Mouse (Mus musculus) T-helper 1 cell (primary cell): Measurements from ENCODE around the gene Hist1h4h.
"Not testable (repeated sequence)": the region's sequence is repeated elsewhere in the genome, so short reads cannot be mapped to it uniquely, and the experiment has no call there.

Experiments
- in situ Hi-C: fragments of 300-600 bp; cut with MboI, MseI; formaldehyde crosslinking; loops from one replicate; pipeline ENCODE4 v1.15.1; 2025; ENCODE audit warnings: high pct_unique_total_duplicates

Hist1h4h gene

GRCm38 (mm10) chr13:23534368-23535131 lies 3.7 kb downstream of the Hist1h4h start:
- in situ Hi-C loops: loop anchor here (5.0 kb wide), 2 partner anchors 1497 to 1817 kb away; partner anchors contain the start of genes Hist1h2ah, Hist1h2ai, Hist1h2bk and Hist1h2bl

GRCm38 (mm10) chr13:23535137-23536075 lies 4.6 kb downstream of the Hist1h4h start, which contains the start of gene Hist1h3g:
TSS of gene Hist1h3g (plus strand) at chr13:23535422.
- in situ Hi-C loops: loop anchor here (5.0 kb wide), 1 partner anchor 1818 kb away; the partner anchor contains the start of genes Hist1h2ai, Hist1h2bl and Hist1h3h

- in situ Hi-C loops: loop anchor here (5.0 kb wide), 1 partner anchor 1819 kb away; the partner anchor contains the start of genes Hist1h2ai, Hist1h2bl and Hist1h3h
Measured at GRCm38 (mm10) chr13:23536076-23536822, 5.4 kb downstream of the Hist1h4h start.

- in situ Hi-C loops: loop anchor here (5.0 kb wide), 1 partner anchor 1820 kb away; the partner anchor contains the start of genes Hist1h2ai, Hist1h2bl and Hist1h3h
Measured at GRCm38 (mm10) chr13:23537006-23537710, 6.3 kb downstream of the Hist1h4h start.

GRCm38 (mm10) chr13:23538249-23538648 lies 7.4 kb downstream of the Hist1h4h start:
- in situ Hi-C loops: loop anchor here (5.0 kb wide), 1 partner anchor 1821 kb away; the partner anchor contains the start of genes Hist1h2ai, Hist1h2bl and Hist1h3h

- in situ Hi-C loops: loop anchor here (5.0 kb wide), 1 partner anchor 1823 kb away; the partner anchor contains the start of genes Hist1h2ai, Hist1h2bl and Hist1h3h
Measured at GRCm38 (mm10) chr13:23539821-23540220, 9.0 kb downstream of the Hist1h4h start.

GRCm38 (mm10) chr13:23541497-23541896 lies 10.6 kb downstream of the Hist1h4h start:
- in situ Hi-C loops: no loop called here

GRCm38 (mm10) chr13:23542225-23542980 lies 11.6 kb downstream of the Hist1h4h start:
- in situ Hi-C loops: not testable (repeated sequence)

- in situ Hi-C loops: not testable (repeated sequence)
Measured at GRCm38 (mm10) chr13:23542999-23543607, 12.3 kb downstream of the Hist1h4h start, which contains the start of gene Hist1h2bh. TSS of gene Hist1h2bh (minus strand) at chr13:23543392.

GRCm38 (mm10) chr13:23543965-23544786 lies 13.3 kb downstream of the Hist1h4h start, which contains the start of gene Hist1h3f:
TSS of gene Hist1h3f (plus strand) at chr13:23544052.
- in situ Hi-C loops: no loop called here

GRCm38 (mm10) chr13:23544787-23545120 lies 13.9 kb downstream of the Hist1h4h start:
- in situ Hi-C loops: not testable (repeated sequence)

GRCm38 (mm10) chr13:23546694-23547093 lies 15.8 kb downstream of the Hist1h4h start:
- in situ Hi-C loops: no loop called here

GRCm38 (mm10) chr13:23550761-23551145 lies 19.9 kb downstream of the Hist1h4h start:
- in situ Hi-C loops: no loop called here

- in situ Hi-C loops: not testable (repeated sequence)
Measured at GRCm38 (mm10) chr13:23551146-23551834, 20.4 kb downstream of the Hist1h4h start, which contains the start of gene Hist1h4f. TSS of gene Hist1h4f (minus strand) at chr13:23551648.

- in situ Hi-C loops: no loop called here
Measured at GRCm38 (mm10) chr13:23551931-23552914, 21.4 kb downstream of the Hist1h4h start.

- in situ Hi-C loops: no loop called here
Measured at GRCm38 (mm10) chr13:23552962-23553361, 22.1 kb downstream of the Hist1h4h start, which contains the start of gene Hist1h1d. TSS of gene Hist1h1d (plus strand) at chr13:23553262.
